Mouse (Mus musculus): ENCODE results near the gene Mgat4d.

The Mgat4d gene

DNA sequence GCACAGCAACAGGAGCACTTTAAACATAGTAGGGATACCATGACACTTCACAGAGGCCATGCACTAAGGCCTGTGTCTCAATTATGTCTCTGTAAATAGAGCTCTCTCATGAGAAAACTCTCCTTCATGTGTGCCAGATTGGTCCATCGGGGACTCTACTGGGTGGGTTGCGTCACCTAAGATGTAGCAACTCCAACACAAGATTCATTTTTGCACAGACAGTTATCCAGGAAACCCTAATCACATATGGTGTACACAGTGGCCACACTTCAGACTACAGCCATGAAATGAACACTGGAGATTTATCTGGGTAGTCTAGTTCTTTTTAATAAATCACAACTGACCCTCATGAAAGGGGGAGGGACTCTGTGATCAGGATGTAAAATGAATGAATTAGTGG lies 3.0 kb downstream of the Mgat4d start:
- DNase-seq (ENCODE audit: low read depth, low spot score): no peak
- Histone ChIP-seq H3K36me3 (ENCODE audit: control insufficient read depth, insufficient read depth, low read length, poor library complexity, severe bottlenecking) (no peaks in the 10 kb centered on the region), H3K27me3 (ENCODE audit: control insufficient read depth, insufficient read depth, low read length, poor library complexity, severe bottlenecking) (no peaks in the 10 kb centered on the region; the same call in 1 of the 2 replicates)

DNA sequence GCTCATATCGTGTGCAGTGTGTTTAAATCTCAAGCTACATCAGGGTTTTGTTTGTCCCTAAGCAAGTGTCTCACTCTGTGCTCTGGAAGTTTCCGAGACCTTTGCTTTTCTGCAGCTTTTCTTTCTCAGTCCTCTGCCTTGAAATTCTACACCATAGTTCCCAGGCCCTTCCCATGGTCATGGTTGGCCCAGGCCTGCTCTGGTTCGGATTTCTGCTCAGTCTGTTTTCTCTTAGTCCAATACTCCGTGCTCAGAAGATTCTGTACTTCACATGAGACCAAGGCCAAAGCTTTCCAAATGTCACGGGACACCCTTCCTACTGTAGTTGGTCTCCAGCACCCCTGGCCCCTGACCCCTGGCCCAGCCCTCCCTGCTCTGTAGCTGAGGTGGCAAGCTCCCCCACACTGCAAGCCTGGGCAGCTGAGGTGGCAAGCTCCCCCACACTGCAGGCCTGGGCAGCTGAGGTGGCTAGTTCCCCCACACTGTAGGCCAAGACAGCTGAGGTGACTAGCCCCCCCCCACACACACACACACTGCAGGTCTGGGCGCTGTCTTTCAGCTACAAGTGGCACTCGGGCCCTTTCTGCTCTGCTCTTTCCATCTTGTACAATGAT lies 15.0 kb downstream of the Mgat4d start:
- DNase-seq (ENCODE audit: low read depth, low spot score): no peak
- no peaks in the 10 kb centered on the region for H3K27me3 ChIP-seq (ENCODE audit: control insufficient read depth, insufficient read depth, low read length, poor library complexity, severe bottlenecking)
- H3K36me3 ChIP-seq (ENCODE audit: control insufficient read depth, insufficient read depth, low read length, poor library complexity, severe bottlenecking): no peaks in the 10 kb centered on the region

DNA sequence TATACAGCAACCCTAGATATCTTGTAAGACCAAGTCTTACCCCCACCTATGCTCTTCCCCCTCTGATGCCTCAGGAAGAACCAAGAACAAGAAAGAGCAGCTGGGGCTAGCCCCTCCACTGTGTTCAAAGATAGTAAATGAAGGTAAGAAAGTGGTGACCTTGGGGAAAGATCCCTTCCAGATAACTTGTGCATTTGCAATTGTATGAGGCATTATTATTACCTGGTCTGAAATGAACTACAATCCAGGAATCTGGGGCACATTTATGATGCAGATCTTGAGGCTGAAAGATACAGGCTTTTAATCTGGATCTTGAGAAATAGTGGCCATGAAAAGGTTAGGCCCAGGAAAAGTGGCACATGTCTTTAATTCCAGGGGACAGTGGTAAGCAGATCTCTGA lies 29.0 kb downstream of the Mgat4d start:
- no peak for DNase-seq (ENCODE audit: low read depth, low spot score)
- no peaks in the 10 kb centered on the region for H3K27me3 ChIP-seq (ENCODE audit: control insufficient read depth, insufficient read depth, low read length, poor library complexity, severe bottlenecking)
- H3K36me3 ChIP-seq (ENCODE audit: control insufficient read depth, insufficient read depth, low read length, poor library complexity, severe bottlenecking): no peaks in the 10 kb centered on the region

DNA sequence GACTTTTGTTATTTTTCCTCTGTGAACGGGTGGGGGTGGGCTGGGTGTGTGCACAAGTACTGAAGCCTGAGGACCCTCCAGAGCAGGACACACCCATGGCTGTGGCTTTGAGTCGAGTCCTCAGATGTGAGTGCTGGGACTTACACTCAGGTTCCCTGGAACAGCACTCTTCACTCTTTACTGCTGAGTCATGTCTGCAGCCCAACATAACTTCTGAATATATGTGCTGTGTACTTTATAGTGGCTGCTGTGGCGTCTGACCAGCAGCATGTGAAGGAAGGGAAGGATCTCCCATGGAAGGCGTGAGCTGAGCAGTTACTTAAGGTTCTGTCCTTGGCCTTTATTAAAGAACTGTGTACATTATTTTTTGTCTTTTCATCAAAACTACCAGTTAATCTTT lies 31.9 kb downstream of the Mgat4d start:
- Histone ChIP-seq H3K36me3 (ENCODE audit: control insufficient read depth, insufficient read depth, low read length, poor library complexity, severe bottlenecking) (no peaks in the 10 kb centered on the region), H3K27me3 (ENCODE audit: control insufficient read depth, insufficient read depth, low read length, poor library complexity, severe bottlenecking) (no peaks in the 10 kb centered on the region)
- DNase-seq (ENCODE audit: low read depth, low spot score): no peak

DNA sequence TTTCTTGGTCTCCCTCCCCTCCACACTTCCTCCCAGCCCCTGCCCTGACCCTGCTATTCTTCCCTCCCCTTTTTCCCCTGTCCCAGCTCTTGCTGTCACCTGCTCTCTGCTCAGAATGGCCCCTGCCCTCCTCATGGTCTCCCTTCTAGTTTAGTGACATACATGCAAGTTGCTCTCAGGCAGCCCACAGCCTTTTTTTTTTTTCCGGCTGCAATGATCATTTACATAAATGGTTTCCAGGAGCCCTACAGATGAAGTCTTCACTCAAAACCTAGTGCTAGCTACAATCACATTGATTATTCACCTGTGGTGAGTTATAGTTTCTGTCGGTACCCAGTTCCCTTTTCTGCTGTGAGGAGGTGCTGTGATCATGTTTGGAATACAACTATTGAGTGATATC lies 32.7 kb downstream of the Mgat4d start:
- no peaks in the 10 kb centered on the region for H3K36me3 ChIP-seq (ENCODE audit: control insufficient read depth, insufficient read depth, low read length, poor library complexity, severe bottlenecking)
- DNase-seq (ENCODE audit: low read depth, low spot score): no peak
- H3K27me3 ChIP-seq (ENCODE audit: control insufficient read depth, insufficient read depth, low read length, poor library complexity, severe bottlenecking): no peaks in the 10 kb centered on the region

DNA sequence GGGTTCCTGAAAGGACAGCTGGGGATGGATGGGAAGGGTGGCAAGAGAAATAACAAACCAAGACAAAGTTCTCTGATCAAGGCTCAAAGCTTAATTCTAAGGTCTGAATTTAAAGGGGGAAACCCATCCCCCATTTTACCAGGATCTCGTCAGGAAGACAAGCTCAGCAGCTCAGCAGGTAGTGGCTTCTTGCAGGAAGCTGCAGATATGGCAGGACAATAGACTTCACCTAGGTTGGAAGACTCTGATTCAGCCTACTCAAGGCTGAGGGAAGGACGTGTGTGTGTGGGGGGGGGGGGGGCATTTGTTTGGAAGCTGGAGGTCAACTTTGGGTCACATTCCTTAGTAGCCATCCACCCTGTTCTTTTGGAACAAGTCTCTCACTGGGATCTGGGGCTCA lies 34.6 kb downstream of the Mgat4d start:
- Histone ChIP-seq H3K36me3 (ENCODE audit: control insufficient read depth, insufficient read depth, low read length, poor library complexity, severe bottlenecking) (no peaks in the 10 kb centered on the region), H3K27me3 (ENCODE audit: control insufficient read depth, insufficient read depth, low read length, poor library complexity, severe bottlenecking) (no peaks in the 10 kb centered on the region)
- DNase-seq (ENCODE audit: low read depth, low spot score): no peak

DNA sequence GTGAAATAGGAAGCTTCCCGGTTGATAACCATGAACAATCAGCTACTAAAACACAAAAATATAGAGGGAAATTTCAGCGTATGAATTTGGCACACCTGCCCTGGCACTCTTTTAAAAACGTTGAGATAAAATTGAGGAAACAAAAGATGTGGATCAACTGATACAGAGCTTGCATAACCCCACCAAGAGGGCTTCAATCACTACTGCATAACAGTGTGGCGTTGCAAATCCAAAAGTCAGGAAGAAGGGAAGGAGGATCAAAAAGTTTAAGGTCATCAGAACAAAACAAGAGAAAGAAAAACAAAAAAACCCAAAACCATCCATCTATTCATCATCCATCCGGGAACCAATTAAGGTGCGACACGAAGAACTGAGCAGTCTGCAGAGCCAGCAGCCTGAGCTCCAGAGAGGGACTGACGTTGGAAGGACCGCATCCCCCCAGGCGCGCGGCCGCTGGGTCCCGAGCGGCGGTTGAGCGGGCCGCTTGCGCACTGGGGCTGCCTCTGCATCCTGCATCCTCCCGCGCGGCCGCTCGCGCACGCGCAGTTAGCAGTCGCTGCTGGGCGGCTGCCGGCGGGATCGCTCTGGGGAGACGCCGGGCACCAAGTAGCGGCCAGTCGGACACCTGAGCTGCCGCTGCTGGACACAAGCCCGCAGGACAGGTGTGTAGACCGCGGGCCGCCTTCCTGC lies 41.2 kb downstream of the Mgat4d start, which contains the start of gene Clgn:
Gene Clgn (plus strand): TSS at position 552 of the 690 bp plus-strand sequence.
- DNase-seq (ENCODE audit: low read depth, low spot score): peak; percentile 32
- Histone ChIP-seq H3K36me3 (ENCODE audit: control insufficient read depth, insufficient read depth, low read length, poor library complexity, severe bottlenecking) (no peaks in the 10 kb centered on the region), H3K27me3 (ENCODE audit: control insufficient read depth, insufficient read depth, low read length, poor library complexity, severe bottlenecking) (no peaks in the 10 kb centered on the region; the same call in none of the 2 replicates)

DNA sequence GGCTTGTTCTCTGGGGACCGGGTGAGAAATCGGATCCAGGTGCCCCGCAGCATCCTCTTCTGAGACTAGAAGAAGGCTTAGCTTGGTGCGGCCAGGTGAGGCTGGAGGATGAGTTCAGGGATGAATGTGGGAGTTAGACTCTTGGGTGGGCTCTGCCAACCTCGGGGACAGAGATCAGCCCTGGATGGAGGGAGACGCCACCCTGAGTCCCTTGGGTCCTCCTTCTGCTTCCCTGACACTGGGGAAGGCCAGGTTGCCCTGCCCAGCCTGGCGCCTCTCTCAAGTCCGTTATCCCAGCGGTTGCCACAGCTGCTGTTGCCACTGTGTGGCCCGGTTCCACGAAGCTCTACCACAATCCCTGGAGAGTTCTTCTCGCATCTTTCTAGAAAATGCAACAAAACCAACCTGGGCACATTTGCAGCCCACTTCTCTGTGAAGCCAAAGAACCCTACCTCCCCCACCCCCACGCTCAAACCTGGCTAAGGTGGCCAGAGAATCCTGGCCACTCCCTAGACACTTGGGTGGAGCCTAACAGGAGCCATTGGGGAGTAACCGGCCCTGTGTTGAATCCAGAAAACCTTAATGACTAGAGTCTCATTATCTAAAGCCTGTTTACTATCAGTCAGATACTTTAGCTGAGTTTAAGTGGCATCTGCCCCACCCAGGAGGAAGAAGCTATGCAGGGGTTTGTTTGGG lies 41.9 kb downstream of the Mgat4d start:
- no peak for DNase-seq (ENCODE audit: low read depth, low spot score)
- no peaks in the 10 kb centered on the region; the same call in none of the 2 replicates for H3K27me3 ChIP-seq (ENCODE audit: control insufficient read depth, insufficient read depth, low read length, poor library complexity, severe bottlenecking)
- no peaks in the 10 kb centered on the region for H3K36me3 ChIP-seq (ENCODE audit: control insufficient read depth, insufficient read depth, low read length, poor library complexity, severe bottlenecking)

DNA sequence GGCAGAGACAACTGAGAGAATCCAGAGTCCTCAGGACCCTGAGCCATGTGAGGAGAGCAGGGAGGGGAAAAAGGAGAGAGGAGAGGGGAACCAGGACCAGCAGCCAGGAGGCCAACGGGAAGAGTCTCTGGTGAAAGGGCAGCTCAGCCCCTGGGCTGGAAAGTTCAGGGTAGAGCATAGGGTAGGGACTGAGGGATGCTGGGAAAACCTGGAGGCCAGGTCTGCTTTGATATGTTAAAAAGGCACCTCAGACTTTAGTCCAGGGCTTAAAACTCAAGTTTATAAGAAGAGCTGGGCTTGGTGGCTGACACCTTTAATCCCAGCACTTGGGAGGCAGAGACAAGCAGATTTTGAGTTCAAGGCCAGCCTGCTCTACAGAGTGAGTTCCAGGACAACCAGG lies 44.2 kb downstream of the Mgat4d start:
- DNase-seq (ENCODE audit: low read depth, low spot score): no peak
- H3K36me3 ChIP-seq (ENCODE audit: control insufficient read depth, insufficient read depth, low read length, poor library complexity, severe bottlenecking): no peaks in the 10 kb centered on the region
- H3K27me3 ChIP-seq (ENCODE audit: control insufficient read depth, insufficient read depth, low read length, poor library complexity, severe bottlenecking): no peaks in the 10 kb centered on the region; the same call in none of the 2 replicates

DNA sequence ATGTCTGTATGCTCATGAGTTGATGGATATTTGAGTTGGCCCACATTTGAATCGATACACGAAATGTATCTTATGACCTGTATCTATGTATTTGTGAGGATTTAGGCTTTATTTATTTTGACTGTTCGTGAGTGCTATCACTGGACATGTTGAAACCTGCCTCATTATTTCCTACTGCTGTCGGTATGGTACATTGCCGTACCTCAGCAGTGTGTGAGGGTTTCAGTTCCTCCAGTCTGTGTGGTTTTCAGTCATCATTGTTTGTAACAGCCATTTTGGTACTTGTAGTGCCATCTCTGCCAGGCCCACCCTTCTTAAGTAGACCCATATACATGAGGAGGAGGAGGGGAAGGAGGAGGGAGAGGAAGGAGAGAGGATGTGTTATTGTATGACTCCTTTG lies 46.1 kb downstream of the Mgat4d start:
- Histone ChIP-seq H3K36me3 (ENCODE audit: control insufficient read depth, insufficient read depth, low read length, poor library complexity, severe bottlenecking) (no peaks in the 10 kb centered on the region), H3K27me3 (ENCODE audit: control insufficient read depth, insufficient read depth, low read length, poor library complexity, severe bottlenecking) (no peaks in the 10 kb centered on the region; the same call in none of the 2 replicates)
- DNase-seq (ENCODE audit: low read depth, low spot score): no peak

DNA sequence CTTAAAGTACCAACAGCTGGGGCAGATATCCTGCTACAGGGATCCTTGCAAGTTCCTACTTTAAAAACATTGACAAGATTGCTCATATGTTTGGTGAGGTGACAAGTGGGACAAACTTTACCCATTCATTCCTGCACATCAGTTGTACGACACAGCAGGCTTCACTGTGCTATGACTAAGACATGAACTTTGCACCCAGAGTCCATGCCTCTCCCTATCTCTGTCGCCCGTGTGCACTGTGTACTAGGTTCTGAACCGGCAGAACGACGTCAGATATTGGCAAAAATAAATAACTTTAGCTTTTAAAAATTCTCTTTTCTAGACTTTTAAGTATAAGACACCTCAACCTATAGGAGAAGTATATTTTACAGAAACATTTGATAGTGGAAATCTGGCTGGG lies 48.4 kb downstream of the Mgat4d start:
- Histone ChIP-seq H3K36me3 (ENCODE audit: control insufficient read depth, insufficient read depth, low read length, poor library complexity, severe bottlenecking) (no peaks in the 10 kb centered on the region), H3K27me3 (ENCODE audit: control insufficient read depth, insufficient read depth, low read length, poor library complexity, severe bottlenecking) (no peaks in the 10 kb centered on the region; the same call in 1 of the 2 replicates)
- DNase-seq (ENCODE audit: low read depth, low spot score): no peak

DNA sequence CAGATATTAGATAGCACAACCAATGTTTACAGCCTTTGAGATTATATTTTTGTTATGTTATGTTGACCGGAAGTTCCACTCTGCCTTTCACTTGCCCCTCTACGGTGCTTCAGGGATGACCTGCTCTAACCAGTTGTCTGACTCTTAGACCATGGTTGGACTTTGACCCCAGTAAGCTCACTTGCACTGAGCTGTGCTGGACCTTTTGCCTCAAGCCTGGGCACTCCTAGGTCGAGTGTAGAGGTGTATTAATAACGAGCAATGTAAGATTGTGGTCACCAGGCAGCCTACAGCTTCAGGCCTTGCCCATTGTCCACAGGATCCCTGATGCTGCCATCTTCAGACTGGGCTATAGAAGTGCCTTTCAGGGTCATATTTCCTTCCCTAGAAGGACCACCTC lies 49.5 kb downstream of the Mgat4d start:
- no peak for DNase-seq (ENCODE audit: low read depth, low spot score)
- Histone ChIP-seq H3K27me3 (ENCODE audit: control insufficient read depth, insufficient read depth, low read length, poor library complexity, severe bottlenecking) (no peaks in the 10 kb centered on the region; the same call in 1 of the 2 replicates), H3K36me3 (ENCODE audit: control insufficient read depth, insufficient read depth, low read length, poor library complexity, severe bottlenecking) (no peaks in the 10 kb centered on the region)

DNA sequence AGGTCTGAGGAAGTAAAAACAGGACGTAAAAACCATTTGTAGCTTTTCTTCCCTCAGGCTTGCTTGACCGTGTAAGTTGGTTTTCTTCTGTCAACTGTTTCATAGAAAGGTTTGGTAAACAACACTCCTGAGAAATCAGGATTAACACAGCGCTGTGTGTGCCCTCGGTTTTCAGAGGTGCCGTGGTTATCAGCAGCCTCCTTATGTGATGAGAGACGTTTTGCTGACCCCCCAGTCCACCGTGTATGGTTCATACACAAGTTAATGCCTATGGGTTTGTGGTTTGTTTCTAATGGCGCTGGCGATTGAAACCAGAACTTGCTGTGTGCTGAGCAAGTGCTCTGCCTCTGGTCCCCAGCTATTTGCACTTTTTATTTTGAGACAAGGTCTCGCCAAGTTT lies 57.3 kb downstream of the Mgat4d start:
- Histone ChIP-seq H3K36me3 (ENCODE audit: control insufficient read depth, insufficient read depth, low read length, poor library complexity, severe bottlenecking) (no peaks in the 10 kb centered on the region), H3K27me3 (ENCODE audit: control insufficient read depth, insufficient read depth, low read length, poor library complexity, severe bottlenecking) (no peaks in the 10 kb centered on the region)
- DNase-seq (ENCODE audit: low read depth, low spot score): no peak

DNA sequence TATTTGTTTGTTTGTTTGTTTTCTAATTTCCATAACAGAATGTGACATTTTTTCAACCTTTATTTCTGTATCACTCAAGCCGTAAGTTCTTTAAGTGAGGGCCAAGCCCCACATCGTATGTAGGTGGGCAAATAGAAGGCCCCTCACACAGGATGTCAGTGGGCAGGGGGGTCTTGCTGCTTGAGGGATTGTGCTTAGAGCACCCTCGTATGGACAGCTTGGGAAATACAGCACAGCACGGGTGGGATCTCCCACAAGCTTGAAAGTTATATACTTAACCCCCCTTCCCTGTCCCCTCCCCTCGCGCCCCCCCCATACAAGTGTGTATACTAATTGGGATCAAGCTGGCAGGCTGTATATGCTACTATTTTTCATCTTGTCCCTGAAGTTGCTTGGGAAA lies 58.6 kb downstream of the Mgat4d start:
- Histone ChIP-seq H3K27me3 (ENCODE audit: control insufficient read depth, insufficient read depth, low read length, poor library complexity, severe bottlenecking) (no peaks in the 10 kb centered on the region), H3K36me3 (ENCODE audit: control insufficient read depth, insufficient read depth, low read length, poor library complexity, severe bottlenecking) (no peaks in the 10 kb centered on the region)
- no peak for DNase-seq (ENCODE audit: low read depth, low spot score)

DNA sequence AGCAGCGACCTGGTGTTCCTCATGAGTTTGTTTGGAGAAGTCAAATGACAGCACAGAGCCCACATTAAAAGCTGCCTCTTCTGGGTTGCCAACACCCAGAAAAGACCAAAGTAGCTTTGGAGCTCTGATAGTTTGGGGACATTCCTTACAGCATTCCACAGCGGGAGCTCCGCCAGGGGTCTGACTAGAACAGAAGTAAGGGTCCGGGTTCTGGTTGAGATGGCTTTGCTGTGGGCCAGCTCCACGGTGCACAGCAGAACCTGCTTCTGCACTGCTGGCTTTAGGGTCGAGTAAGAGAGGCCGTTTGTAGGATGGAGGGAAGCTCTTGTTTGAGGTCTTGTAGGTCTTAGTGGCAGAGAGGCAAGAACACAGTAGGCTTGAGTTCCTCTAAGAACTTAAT lies 60.2 kb downstream of the Mgat4d start:
- DNase-seq (ENCODE audit: low read depth, low spot score): no peak
- H3K27me3 ChIP-seq (ENCODE audit: control insufficient read depth, insufficient read depth, low read length, poor library complexity, severe bottlenecking): no peaks in the 10 kb centered on the region
- H3K36me3 ChIP-seq (ENCODE audit: control insufficient read depth, insufficient read depth, low read length, poor library complexity, severe bottlenecking): no peaks in the 10 kb centered on the region
